Mouse (Mus musculus): ENCODE data around the gene Ifna15. TPM values are rescaled to one million over a fixed set of nuclear protein-coding genes. Genes with fewer than 3 reads are reported as not detected.

Ifna15 gene
- polyA plus RNA-seq, 1 experiment from 2014 or later, result not detected

Other genes with a start within 250 kb of the Ifna15 start
- gene Hacd4, start 119.3 kb downstream of the Ifna15 start, polyA plus RNA-seq (2016; fragmentation: Nextera tagmentation; extraction: Ambion mirVana), result 6.0 and 6.9 TPM in 2 replicates
- not detected in 2 replicates for gene Ifnb1, start 35.5 kb downstream of the Ifna15 start, polyA plus RNA-seq (2016; fragmentation: Nextera tagmentation; extraction: Ambion mirVana)
- gene Ifna14, start 13.6 kb upstream of the Ifna15 start, polyA plus RNA-seq (2016; fragmentation: Nextera tagmentation; extraction: Ambion mirVana), result not detected in 2 replicates
- not detected in 2 replicates for gene Ifna9, start 34.1 kb upstream of the Ifna15 start, polyA plus RNA-seq (2016; fragmentation: Nextera tagmentation; extraction: Ambion mirVana)
- gene Ifna12, start 45.1 kb upstream of the Ifna15 start, polyA plus RNA-seq (2016; fragmentation: Nextera tagmentation; extraction: Ambion mirVana), result not detected in 2 replicates
- gene C87499, start 76.2 kb upstream of the Ifna15 start, polyA plus RNA-seq (2016; fragmentation: Nextera tagmentation; extraction: Ambion mirVana), result not detected in 2 replicates
- gene Ifna13, start 86.2 kb upstream of the Ifna15 start, polyA plus RNA-seq (2016; fragmentation: Nextera tagmentation; extraction: Ambion mirVana), result not detected in 2 replicates
- not detected in 2 replicates for gene Ifna16, start 118.7 kb upstream of the Ifna15 start, polyA plus RNA-seq (2016; fragmentation: Nextera tagmentation; extraction: Ambion mirVana)
- not detected in 2 replicates for gene Ifna2, start 125.7 kb upstream of the Ifna15 start, polyA plus RNA-seq (2016; fragmentation: Nextera tagmentation; extraction: Ambion mirVana)
- not detected in 2 replicates for gene Ifnab, start 133.1 kb upstream of the Ifna15 start, polyA plus RNA-seq (2016; fragmentation: Nextera tagmentation; extraction: Ambion mirVana)
- gene Gm26566, start 163.6 kb upstream of the Ifna15 start, polyA plus RNA-seq (2016; fragmentation: Nextera tagmentation; extraction: Ambion mirVana), result 1.5 and 1.8 TPM in 2 replicates
- 130 and 143 TPM in 2 replicates for gene Klhl9, start 164.2 kb upstream of the Ifna15 start, polyA plus RNA-seq (2016; fragmentation: Nextera tagmentation; extraction: Ambion mirVana)
- not detected in 2 replicates for gene Gm13271, start 196.6 kb upstream of the Ifna15 start, polyA plus RNA-seq (2016; fragmentation: Nextera tagmentation; extraction: Ambion mirVana)
- 0.32 and 0.41 TPM in 2 replicates for gene Gm13283, start 201.9 kb upstream of the Ifna15 start, polyA plus RNA-seq (2016; fragmentation: Nextera tagmentation; extraction: Ambion mirVana)
- gene Gm13290, start 215.6 kb upstream of the Ifna15 start, polyA plus RNA-seq (2016; fragmentation: Nextera tagmentation; extraction: Ambion mirVana), result 0.37 TPM in 1 of 2 replicates, not detected in the other
- not detected in 2 replicates for gene Gm13289, start 218.7 kb upstream of the Ifna15 start, polyA plus RNA-seq (2016; fragmentation: Nextera tagmentation; extraction: Ambion mirVana)
- not detected in 2 replicates for gene Gm13272, start 221.6 kb upstream of the Ifna15 start, polyA plus RNA-seq (2016; fragmentation: Nextera tagmentation; extraction: Ambion mirVana)
- 0.20 and 0.32 TPM in 2 replicates for gene Ifnz, start 223.9 kb upstream of the Ifna15 start, polyA plus RNA-seq (2016; fragmentation: Nextera tagmentation; extraction: Ambion mirVana)
- not detected in 2 replicates for gene Gm13276, start 227.5 kb upstream of the Ifna15 start, polyA plus RNA-seq (2016; fragmentation: Nextera tagmentation; extraction: Ambion mirVana)
- gene Gm13277, start 230.4 kb upstream of the Ifna15 start, polyA plus RNA-seq (2016; fragmentation: Nextera tagmentation; extraction: Ambion mirVana), result not detected in 2 replicates
- not detected in 2 replicates for gene Gm13278, start 233.3 kb upstream of the Ifna15 start, polyA plus RNA-seq (2016; fragmentation: Nextera tagmentation; extraction: Ambion mirVana)
- not detected in 2 replicates for gene Gm13275, start 236.2 kb upstream of the Ifna15 start, polyA plus RNA-seq (2016; fragmentation: Nextera tagmentation; extraction: Ambion mirVana)
- not detected in 2 replicates for gene Gm13279, start 239.2 kb upstream of the Ifna15 start, polyA plus RNA-seq (2016; fragmentation: Nextera tagmentation; extraction: Ambion mirVana)
- gene Gm13285, start 241.4 kb upstream of the Ifna15 start, polyA plus RNA-seq (2016; fragmentation: Nextera tagmentation; extraction: Ambion mirVana), result 1.0 and 1.5 TPM in 2 replicates
- not detected in 2 replicates for gene Gm13287, start 245.0 kb upstream of the Ifna15 start, polyA plus RNA-seq (2016; fragmentation: Nextera tagmentation; extraction: Ambion mirVana)
- 0.15 TPM in 1 of 2 replicates, not detected in the other for gene Gm13288, start 247.3 kb upstream of the Ifna15 start, polyA plus RNA-seq (2016; fragmentation: Nextera tagmentation; extraction: Ambion mirVana)